Mouse (Mus musculus) regulatory T cell (primary cell): ENCODE results near the gene Mlph.

ENCODE experiments used
- in situ Hi-C: fragments of 300-600 bp; cut with MboI, MseI; formaldehyde crosslinking; loops from one replicate; pipeline ENCODE4 v1.15.1; 2025; ENCODE audit warnings: high pct_unique_total_duplicates

Gene Mlph

DNA sequence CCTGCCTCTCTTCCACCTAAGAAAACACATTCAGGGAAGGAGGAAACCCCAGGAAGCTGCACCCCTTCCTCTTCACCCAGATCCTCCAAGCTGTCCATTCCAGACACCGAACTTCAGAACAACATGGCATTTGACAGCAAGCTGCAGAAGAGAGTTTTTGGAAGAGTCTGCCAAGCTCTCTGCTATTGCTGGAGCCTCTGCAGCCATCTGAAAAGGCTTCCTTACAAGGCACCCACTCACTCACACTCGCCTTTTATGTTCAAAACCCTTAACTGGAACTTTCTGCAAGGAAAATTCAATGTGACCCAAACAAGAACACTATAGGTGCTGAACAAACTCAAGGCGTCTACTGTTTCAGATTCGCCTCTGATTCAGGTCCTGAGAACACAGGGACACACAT lies 53.8 kb downstream of the Mlph start:
- in situ Hi-C loops: loop anchor here (10.0 kb wide), 1 partner anchor 904 kb away; no protein-coding TSS in a partner anchor

DNA sequence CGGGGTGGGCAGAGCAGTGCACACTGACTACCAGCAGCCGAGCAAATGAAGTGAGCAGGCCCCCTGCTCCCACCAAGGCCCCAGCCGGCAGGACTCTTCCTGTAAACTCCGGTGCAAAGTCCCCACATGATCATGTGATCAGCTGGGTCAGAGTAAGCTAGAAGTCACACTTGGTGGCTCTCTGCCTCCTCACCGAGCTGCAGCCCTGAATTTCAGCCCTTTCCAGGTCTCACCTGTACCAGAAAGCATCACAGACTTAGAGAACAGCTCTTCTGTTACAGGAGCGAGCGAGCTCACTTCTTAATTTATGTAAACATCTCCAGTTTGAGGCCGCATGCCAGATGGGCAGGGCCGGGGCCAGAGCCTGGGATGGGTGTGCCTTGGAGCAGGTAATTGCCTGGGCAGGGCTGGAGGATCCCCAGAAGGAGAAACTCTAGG lies 54.5 kb downstream of the Mlph start, which contains the start of gene Rab17:
Gene Rab17, minus strand, starts transcription at position 315 of the 438 bp plus-strand sequence.
- in situ Hi-C loops: loop anchor here (10.0 kb wide), 1 partner anchor 905 kb away; no protein-coding TSS in a partner anchor

DNA sequence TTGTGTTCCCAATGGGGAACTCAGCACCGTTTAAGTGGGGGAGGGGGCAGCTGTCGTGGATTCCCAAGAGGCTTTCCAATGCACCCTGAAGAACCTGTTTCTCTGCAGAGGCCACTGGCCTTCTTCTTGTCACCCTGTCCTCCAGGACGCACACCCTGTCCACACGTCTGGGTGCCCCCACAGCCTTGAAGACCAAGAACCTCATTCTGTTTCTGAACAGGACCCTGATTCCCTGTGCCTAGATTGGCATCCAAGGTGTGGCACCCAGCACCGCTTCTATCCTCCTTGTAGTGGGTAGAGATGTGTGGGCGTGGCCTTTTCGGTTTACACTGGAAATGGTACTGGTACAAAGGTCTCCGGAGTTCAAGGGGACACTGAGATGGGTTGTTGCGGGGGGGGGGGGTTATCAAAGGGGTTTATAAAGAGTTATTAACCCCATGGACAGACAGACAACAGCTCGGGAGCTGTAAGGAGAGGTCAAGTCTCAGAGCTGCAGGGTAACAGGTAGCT lies 55.1 kb downstream of the Mlph start:
- in situ Hi-C loops: loop anchor here (5.0 to 10.0 kb wide), 2 partner anchors 132 to 905 kb away; no protein-coding TSS in a partner anchor

DNA sequence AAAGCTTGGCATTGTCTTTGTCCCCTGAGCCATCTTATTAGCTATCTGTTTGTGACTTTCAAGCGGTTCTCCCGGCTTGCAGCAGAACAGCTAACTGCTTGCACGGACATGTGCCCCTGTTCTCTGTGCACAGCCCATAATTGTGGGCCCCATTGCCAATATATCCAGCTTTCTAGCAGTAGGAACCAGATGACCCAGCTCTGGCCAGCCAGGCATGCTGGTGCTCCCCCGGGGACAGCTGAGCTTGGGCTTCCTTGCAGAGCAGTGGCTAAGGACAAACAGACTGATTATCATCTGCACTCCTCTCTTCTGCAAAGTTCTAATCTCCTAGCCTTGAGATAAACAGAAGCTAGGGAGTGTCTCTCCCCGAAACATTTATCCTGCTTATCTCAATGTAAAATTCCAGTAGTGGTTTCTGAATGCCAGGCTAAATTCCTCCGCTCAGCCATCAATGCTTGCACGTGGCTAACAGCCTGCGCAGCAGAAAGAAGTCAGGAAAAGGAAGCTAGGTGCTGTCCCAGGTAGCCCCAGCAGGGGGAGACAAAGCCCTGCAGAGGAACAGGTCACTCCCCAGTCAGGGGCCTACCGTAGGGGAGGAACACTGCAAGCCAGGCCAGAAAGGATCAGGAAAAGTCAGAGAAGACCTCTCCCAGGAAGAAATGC lies 58.2 kb downstream of the Mlph start:
- in situ Hi-C loops: loop anchor here (5.0 kb wide), 1 partner anchor 129 kb away; no protein-coding TSS in a partner anchor

DNA sequence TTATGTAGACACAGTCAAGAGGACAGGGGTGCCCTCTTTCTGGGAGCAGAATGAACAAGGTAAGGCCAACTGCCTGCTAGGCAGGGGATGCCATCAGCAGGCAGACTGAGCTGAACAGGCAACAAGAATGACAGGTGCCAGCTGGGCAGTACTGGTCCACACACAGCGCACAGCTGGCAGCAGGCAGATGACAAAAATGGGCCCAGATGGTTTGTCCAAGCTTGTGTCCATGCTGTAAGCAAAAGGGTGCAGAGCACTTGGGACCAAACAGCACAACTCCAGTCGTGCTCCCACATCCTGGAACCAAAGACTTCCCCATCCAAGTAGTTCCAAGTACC lies 58.7 kb downstream of the Mlph start:
- in situ Hi-C loops: loop anchor here (5.0 kb wide), 1 partner anchor 129 kb away; no protein-coding TSS in a partner anchor

DNA sequence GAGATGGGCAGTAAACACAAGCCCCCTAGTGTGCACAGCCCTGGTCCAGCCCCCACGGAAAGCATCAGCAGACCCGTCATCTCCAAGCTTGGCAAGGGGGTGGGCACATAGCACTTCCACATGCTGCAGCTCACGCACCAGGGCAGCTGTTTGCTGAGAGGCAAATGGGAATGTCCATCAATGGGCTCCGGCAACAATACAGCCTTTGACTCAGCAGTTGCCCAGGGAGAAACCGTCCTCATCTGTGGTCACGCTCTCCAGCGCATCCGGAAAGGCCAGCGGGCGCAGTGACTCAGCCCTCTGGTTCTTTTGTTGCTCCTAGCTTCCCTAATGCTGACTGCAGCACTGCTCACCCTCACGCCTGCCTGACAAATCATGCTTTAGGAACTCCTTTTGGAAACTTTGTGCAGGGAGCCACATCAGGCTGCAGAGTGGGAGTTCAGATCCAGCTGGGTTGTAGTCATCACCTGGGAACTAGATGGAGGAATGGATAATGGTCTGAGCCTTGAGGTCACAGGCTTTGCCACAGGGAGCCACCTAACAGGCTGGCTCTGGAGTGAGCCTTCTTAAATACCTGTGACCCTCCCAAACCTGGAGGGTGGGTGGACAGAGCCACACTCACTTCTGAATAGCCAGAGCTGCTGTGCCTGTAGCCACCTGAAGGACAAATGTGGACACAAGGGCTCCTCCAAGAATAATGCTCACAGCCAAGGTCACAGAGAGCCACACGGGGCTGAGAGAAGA lies 60.2 kb downstream of the Mlph start:
- in situ Hi-C loops: loop anchor here (5.0 kb wide), 1 partner anchor 127 kb away; no protein-coding TSS in a partner anchor

DNA sequence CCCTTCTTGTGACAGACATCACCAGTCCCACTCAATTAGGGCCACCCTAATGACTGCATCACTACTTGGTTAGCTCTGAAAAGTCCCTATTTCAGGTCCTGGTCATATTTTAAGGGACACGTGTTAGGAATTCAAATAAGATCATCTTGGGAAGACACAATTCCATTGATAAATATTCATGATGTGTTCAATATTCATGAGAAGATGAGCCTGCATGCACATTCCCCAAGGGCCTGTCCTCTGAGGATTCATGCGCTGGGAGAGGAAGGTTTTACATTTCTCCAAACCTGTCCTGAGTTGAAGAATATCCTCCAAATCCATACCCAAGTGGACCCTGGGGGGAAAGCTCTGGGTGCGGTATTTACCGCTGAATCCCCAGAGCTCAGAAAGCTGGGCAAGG lies 61.1 kb downstream of the Mlph start:
- in situ Hi-C loops: no loop called here

DNA sequence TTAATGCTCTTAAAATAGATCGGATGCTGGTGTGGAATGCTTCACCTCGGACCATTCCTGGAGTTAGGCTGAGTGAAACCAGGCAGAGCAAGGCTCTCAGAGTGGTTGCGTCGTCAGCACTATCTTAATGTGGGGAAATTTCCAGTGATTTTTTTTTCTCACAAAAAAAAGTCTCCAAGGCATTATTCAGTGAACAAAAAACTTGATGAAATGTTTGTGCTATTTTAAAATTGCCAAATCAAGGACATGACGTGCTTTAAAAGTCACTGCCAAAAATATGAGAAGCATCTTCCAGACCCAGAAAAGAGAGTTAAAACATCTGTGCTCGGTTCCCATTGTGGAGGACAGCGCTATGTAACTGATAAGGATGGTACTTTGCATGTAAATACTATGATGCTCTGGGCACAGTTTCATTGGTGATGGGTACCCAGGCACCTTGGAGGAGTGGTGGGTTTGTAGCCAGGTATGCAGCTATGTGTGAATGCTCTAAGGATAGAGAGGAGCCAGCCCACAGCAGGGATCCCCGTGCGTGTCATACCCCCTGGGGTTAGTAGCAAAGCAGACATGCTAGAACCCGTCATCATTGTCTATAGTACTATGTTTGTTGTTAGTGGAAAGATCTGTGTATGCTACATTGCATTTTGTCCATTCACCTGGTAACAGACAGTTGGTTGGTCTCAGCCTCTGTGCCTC lies 65.9 kb downstream of the Mlph start:
- in situ Hi-C loops: no loop called here

DNA sequence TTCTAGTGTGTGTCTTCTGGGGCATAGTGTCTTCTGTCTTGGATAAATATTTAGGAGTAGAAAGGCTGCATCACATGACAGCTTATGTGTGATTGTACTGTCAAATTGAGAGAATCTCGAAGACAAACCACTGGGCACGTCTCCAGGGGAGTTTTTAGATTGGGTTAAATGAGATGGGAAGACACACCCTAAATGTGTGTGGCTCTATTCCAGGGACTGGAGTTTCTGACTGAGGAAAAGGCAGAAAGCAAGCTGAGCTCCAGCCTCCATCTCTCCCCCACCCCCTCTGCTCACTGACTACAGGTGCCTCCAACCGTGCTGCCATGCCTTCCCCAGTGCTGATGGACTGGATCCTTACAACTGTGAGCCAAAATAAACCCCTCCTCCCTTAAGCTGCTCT lies 66.5 kb downstream of the Mlph start:
- in situ Hi-C loops: no loop called here

DNA sequence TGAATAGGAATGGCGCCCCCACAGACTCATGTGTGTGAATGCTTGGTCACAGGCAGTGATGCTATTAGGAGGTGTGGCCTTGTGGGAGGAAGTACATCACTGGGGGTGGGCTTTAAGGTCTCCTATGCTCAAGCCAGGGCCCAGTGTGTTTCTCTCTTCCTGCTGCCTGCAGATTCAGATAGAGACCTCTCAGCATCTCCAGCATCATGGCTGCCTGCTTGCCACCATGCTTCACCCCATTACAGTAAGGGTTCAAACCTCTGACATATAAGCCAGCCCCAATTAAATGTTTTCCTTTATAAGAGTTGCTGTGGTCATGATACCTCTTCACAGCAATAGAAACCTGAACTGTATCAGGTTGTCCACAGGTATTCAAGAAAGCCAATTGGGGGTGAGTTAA lies 81.0 kb downstream of the Mlph start:
- in situ Hi-C loops: no loop called here

DNA sequence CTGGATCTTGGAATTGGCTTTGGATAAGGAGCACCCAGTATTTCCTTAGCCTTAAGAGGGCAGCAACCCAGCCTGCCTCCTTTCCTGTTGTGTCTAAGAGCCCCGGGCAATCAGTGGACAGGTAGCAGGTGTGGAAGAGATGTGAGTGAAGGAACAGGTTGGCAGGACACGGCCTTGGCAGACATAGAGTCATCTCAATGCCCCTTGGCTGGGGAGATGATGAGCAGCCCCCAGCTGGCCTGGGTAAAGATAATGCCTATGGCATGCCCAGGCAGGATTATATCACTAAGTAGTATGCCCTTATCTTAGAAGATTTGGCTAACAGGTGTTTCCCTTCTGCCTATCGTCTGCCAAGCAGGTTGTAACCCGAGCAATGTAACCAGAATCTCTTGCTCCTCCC lies 82.3 kb downstream of the Mlph start:
- in situ Hi-C loops: no loop called here

DNA sequence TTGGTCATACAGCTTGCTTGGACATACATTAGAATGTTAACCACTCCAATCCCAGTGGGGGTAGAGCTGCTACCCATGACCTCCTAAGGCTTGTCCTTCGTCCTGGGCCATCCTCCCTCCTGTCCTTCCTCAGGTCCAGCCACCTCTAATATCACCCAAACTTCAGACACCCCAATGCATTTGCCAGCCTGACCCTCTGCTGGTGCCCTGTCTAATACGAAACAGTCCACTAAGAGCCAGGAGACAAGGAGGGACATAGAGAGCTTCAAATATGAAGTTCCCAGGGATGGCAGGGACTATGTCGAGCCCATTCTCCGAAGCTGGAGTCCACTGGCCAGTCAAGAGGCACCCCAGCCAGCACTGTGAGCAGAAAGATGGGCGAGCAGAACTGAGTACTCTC lies 82.8 kb downstream of the Mlph start:
- in situ Hi-C loops: no loop called here

DNA sequence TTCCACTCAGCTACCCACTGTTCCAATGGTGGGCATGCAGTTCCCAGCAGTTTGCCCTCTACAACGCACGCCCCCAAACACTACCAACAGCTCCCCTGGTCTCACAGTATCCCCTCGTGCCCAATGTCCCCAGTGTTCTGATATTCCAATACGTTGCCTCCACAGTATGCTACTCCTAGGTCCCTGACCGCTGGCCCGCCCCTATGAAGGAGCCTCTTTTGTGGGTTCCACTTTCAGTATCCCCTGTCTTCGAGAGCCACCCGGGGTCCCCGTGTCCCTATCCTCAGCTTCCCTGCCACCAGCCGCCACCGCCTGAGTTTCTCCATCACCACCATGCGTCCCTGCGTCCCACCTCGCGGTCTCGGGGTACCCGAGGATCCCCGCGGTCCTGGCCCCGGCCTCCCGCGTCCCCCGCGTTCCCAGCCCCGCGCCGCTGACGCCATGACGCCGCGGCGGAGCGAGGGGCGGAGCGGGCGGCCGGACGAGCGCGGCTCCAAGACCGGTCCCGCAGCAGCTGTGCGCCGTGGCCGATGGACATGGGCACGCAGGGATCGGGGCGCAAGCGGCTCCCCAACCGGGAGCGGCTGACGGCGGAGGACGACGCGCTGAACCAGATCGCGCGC lies 83.5 kb downstream of the Mlph start, which contains the start of gene Lrrfip1:
Gene Lrrfip1, plus strand, starts transcription at position 470 of the 623 bp plus-strand sequence.
- in situ Hi-C loops: no loop called here

DNA sequence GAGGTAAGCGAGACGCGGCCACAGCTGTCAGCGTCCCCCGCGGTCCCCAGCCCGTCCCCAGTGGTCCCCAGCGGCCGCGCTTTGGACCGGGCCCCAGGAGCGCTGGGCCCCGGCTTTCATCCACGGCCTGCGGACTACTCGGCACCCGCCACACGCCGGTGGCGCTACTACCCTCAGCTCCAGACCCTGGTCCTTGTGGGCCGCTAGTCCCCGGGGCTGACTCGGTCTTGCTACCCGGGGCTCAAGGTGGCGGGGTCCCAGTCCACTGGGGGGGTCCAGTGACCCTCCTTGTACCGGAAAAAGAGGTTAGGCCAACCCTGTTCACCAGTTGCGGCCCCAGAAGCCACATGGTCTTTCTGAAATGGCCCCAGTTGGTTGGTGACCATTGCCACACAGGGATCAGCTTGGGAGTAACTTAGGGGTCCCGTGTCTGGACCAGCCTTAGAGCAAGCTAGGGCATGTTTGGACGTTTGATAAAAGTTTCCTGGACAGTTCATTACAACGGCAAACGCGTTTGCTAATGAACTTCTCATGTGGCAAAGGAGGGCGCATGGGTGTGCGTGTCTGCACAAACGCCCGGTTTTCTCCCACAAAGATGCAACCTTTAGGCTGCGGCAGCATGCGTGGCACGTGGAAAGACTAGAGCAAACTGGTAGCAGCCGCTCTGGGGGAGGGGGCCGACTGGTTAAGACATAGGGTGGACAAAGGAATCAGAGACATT lies 84.2 kb downstream of the Mlph start:
- in situ Hi-C loops: no loop called here

DNA sequence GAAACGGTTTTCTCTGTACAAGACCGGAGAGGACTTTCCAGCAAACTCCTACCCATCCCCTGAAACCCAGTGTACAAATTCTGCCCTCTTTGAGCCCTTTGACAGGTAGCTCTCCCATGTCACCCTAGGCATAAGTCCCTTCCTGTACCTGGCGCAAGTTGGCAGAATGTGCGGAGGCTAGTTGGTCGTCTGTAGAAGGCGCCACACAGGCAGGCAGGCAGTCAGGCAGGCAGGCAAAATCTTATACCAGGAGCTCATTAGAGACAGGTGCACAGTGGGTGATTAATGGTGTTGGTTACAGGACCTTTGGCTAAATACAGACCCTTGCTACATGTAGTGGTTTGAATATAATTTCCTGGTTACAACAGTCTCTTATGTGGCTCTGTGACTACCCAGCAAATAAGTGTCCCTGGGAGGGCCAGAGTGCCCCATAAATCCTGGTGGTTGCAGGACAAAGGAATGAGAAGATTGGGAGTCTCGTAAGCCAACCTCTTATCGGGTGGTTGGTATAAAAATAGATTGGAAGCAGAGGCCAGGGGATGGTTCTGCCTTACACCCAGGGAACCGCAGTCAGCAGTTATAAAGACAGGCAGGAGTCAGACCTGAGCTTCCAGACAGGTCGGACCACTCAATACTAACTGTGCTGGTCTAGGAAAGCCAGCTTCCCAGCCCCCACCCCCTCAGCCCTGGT lies 85.2 kb downstream of the Mlph start:
- in situ Hi-C loops: no loop called here
